Mouse (Mus musculus): Measurements from ENCODE around the gene Phf20.

Phf20 gene

DNA sequence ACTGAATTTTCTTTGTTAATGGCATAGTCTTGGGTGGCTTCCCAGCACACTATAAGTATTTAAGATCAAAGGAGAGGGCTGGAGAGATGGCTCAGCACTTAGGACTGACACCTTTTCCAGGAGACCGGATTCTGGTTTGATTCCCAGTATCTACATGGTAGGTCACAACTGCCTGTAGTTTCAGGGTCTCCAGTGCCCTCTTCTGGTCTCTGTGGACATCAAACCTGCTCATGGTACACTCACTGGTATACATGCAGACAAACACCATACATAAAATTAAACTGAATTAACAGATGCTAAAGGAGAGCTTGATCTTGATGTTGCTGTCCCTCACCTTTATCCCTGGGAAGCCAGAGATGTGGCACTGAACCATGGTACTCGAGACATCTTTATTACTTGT is 64.7 kb downstream of the Phf20 start:
- in situ Hi-C loops (cut with MboI; ENCODE audit: low sequenced_read_pairs) = no loop called here

DNA sequence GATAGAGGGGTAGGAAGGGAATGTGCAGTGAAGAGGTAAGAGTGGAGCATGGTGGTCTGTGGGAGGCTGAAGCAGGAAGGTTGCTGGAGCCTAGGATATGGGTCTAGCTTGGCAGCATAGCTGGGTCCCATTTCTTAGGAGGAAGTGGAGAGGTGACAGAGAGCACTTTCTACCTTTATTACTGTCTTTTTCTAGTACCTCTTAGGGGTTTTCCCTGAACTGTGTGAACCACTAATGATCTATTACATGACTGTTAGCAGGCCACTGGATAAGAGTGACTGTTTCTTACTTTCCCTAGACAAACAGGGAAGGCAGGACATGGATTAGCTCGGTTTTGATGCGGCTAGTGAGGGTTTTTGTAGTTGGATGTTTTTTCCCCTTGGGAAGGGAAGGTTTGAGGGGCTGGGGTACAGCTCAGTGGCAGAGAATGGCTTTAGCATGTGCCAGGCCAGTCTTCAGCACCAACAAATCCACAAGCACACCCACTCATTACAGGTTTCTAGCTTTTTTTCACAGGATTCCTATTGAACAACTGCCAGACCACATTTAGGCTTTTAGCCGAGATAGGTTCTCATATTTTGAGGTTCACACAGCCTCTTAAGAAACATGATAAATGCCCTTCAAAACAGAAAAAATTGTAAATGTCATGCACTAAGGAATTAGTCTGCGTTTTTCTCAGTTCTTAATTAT is 67.1 kb downstream of the Phf20 start:
- in situ Hi-C loops (cut with MboI; ENCODE audit: low sequenced_read_pairs) = no loop called here

DNA sequence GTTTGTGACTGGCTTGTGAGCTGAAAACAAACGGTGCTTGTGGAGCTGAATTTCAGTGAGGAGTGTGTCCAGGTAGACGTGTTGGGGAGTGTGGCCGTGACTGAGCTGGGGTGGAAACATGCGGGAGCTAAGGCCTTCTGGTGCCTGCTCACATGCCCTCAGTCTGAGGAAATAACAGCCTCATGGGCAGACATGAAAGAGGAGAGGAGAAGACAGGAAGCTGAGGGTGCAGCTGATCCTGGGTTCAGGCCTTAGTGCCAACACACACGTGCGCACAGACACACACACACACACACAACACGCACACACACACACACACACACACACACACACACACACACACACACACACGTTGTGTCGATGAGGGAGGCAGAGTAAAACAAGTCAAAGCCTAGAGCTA is 71.4 kb downstream of the Phf20 start:
- in situ Hi-C loops (cut with MboI; ENCODE audit: low sequenced_read_pairs) = no loop called here

DNA sequence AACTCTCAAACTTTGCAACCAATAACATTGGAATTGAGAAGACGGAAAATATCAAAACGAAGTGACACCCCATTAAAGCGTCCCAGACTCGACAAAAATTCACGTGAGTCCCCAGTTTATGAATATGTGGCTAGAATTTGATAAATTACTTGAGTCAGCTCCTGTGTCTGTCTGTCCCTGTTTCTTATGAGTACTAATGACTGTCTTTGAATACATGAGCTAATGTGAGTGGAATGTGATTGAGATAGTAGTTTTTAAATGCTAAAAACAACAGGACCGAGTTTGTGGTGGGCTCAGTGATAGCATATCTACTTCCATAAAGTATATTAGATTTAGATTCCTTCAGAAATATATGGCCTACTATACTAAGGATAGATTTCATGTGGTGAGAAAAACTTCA is 76.3 kb downstream of the Phf20 start:
- in situ Hi-C loops (cut with MboI; ENCODE audit: low sequenced_read_pairs) = no loop called here

DNA sequence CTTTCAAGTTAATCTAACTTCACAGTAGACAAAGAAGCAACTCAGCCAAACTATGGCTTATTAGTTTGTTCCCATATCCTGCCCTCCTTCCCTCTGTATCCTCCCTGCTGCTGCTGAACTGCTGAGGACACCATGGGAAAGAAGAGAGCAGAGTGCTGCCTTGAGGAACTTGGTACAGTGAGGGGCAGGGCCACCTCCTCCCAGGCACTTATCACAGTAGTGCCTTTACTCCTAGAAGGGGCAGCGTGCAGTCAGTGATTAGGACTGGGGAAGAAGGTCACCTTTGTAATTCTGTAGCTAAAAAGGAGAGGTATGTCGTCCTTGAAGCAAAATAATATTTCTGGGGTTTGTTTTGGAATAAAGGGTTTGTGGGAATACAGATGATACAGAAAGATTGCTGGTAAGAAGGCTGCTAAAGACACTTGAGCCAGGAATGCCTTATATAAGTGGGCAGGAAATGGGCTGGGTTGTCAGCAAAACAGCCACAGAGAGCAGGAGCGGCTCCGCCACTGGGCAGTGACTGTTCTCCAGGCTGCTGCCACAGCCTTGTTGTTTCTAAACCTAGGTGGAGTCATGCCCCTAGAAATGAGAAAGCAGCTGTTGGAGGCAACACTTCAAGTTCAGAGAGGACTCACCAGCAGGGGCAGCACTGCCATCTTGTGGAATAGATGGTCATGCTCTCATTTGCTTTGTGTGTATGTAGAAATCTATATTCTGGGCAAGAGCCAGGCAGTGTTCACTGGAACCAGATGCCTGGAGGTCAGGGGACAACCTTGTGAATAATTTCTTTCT is 82.2 kb downstream of the Phf20 start:
- in situ Hi-C loops (cut with MboI; ENCODE audit: low sequenced_read_pairs) = no loop called here

DNA sequence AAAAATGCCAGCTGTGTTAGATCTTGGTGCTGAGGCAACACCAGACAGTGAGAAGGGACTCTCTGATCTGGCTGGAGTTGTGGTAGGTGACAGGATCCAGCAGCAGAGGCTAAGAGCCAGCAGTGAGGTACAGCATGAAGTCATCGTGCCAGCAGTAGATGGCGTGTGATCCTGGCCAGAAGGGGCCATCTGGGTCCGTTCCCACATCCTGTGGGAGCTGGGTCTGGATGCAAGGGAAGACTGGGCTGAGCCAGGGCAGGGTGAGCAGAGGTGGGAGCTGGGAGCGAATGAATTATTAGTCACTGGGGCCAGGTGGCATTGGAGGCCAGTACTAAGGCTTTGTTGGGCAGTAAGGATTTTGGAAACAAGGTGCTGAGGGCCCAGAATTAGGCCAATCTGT is 85.0 kb downstream of the Phf20 start:
- in situ Hi-C loops (cut with MboI; ENCODE audit: low sequenced_read_pairs) = no loop called here

DNA sequence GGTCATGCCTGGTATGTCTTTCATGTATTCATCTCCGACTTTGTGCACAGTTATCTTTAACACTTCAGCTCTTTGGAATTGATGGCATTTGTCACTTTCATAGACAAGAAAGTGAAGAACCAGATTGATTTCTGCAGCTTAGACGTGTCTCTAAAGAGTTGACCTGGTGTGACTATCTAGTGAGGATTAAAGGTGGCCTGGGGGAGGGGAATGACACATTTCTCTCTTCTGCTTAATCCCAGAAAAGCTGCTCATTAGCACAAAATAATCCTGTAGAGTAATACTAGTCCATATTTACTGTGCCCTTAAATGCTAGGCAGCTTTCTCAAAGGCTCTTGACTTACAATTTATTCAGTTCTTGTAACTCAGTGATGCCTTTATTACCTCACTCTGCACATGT is 88.9 kb downstream of the Phf20 start:
- in situ Hi-C loops (cut with MboI; ENCODE audit: low sequenced_read_pairs) = no loop called here

DNA sequence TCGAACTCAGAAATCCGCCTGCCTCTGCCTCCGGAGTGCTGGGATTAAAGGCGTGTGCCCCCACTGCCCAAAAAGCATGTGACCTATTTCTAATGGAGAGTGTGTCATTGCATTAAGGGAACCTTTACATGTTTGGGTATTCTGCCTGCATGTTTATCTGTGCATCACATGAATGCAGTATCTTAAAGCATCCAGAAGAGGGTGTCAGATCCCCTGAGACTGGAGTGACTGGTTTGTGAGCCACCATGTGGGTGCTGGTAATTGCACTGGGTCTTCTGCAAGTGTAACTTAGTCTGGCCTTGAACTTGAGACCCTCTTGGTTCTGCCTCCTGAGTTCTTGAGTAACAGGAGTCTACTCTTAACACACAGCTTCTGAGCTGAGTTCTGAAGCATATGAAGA is 90.5 kb downstream of the Phf20 start:
- in situ Hi-C loops (cut with MboI; ENCODE audit: low sequenced_read_pairs) = no loop called here

DNA sequence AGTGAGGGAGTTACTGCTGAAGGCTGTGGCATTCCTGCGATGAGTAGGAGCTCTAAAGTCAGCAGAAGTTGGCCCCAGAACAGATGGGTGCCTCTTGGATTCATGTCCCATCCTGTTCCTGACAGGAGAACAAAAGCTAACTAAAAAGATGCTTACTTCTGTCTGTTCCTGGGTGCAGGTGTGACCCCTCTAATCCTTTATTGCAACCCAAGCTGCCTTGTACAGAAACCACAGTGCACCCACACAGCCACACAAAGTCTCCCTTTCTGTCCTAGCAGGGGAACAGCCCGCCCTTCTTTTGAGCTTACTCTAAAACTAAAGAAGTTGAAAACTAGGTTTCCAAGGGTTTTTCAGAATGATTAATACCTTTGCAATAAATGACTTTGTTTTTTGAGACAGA is 92.0 kb downstream of the Phf20 start:
- in situ Hi-C loops (cut with MboI; ENCODE audit: low sequenced_read_pairs) = no loop called here

DNA sequence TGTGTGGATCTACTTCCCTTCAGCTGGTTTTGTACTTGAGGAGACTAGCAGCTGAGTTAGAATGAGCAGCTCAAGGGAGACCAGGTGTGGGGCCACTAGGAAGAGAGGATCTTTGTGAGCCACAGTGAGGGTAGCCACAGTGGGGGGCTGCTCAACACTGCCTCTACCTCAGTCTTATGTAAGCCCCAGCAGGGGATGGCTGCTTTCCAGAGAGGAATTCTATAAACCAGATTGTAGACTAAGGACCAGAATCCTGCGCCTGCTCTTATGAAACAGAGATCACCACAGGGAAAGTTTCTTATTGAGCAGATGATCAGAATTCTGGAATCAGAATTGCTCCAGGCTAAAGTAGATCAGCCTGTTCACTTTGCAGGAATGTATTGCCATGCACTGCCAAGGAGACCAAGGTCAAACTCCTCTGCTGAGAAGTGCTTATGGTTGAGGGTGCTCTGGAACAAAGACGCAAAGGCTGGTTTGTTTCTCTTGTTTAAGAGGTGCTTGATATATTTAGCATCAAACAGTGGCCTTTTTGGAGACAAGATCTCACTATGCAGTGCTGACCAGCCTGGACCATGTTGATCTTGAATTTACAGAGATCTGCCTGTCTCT is 93.4 kb downstream of the Phf20 start:
- in situ Hi-C loops (cut with MboI; ENCODE audit: low sequenced_read_pairs) = no loop called here

DNA sequence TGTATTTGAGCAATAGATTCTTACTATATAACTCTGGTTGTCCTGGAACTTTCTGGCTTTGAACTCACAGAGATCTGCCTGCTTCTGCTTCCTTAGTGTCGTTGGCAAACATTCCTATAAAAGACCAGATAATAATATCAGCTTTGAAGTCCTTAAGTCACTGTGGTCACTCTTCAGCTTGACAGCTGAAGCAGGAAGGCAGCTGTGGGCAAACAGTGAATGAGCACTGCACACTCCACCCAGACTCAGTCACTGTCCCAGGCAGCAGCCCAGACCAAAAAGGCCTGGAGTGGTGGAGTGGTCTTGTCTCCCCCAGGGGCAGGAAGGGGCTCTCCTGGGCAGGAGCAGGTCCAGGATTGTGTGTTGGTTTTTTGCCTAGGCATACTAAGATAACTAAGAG is 95.7 kb downstream of the Phf20 start:
- in situ Hi-C loops (cut with MboI; ENCODE audit: low sequenced_read_pairs) = no loop called here

DNA sequence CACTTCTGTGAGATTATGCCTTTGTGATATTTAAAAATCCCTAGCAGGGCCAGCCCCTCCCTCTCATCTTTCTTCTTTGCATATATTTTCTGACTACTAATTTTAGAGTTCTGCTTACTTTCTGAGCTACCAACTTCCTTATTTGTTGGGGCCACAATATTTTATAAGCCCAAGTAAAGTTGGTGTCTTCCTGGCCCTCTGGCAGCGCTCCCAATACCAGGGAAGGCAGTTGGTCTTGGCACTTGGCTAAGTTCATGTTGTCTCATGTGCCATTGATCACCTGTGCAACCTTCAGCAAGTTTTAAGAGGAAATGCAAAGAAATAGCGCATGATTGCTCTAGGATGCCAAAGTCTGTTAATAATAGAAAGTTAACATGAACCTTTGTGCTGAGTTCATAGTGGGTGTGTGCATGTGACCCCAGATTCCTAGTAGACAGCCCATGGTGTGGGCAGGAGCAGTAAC is 99.4 kb downstream of the Phf20 start:
- in situ Hi-C loops (cut with MboI; ENCODE audit: low sequenced_read_pairs) = no loop called here

DNA sequence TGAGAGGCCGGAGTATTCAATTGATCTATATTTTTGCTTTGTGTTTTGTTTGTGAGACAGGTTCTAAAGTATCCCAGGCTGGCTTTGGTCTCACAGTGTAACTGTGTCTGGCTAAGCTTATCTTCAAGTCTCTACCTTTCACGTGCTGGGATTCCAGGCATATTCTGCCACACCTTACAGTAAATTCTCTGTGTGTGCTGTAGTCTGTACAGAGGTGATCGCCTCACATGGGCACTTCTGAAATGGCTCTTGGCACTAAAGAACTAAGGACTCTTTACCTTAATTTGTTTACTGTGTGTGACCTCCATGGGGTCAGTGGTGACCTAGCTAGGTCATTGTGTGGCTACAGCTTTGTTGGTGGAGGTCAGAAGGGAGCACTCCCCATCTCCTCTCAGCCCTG is 99.9 kb downstream of the Phf20 start:
- in situ Hi-C loops (cut with MboI; ENCODE audit: low sequenced_read_pairs) = no loop called here

DNA sequence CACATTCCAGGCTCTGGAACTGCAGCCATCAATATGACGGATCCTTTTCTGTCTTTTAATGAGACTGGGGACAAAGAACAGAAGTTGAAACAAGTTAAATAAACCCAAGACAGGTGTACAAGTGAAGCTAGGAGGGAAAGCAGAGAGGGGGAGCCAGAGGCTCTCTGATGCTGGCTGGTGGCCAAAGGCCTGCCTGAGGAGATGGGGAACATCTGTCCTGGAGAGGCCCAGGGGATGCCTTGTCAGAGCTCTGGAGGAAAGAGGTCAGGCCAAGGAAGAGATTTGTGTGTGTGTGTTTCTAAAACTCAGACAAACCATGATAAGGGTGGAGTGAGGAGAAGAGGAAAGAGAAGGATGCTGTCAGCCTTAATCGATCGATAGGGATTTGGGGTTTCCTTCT is 101.4 kb downstream of the Phf20 start:
- in situ Hi-C loops (cut with MboI; ENCODE audit: low sequenced_read_pairs) = no loop called here

DNA sequence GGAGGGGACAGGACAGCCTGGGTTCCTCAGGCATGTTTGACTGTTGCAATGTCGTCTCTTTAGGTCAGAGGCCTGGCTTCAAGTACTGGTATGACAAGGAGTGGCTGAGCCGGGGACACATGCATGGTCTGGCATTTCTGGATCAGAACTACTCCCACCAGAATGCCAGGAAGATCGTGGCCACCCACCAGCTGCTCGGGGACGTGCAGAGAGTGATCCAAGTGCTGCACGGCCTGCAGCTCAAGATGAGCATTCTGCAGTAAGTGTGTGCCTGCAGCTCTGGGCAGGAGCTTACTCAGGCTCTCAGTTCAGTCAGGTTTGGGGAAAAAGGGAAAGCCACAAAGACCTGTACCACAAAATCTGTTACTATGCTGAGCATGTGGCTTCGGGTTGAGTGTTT is 102.2 kb downstream of the Phf20 start:
- in situ Hi-C loops (cut with MboI; ENCODE audit: low sequenced_read_pairs) = no loop called here

DNA sequence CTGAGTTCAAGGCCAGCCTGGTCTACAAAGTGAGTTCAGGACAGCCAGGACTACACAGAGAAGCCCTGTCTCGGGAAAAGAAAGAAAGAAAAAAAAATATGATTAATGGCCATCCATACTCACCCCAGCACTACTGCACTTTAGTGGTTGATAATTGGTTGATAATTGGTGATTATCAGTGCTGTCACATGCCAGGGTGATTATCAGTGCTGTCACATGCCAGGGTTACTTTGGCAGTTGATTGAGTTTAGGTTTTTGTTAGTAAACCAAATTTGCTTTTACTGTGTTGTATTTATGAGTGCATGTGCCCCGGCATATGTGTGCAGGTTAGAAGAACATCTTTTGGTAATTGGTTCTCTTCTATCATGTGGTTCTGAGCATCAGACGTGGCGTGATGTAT is 105.8 kb downstream of the Phf20 start:
- in situ Hi-C loops (cut with MboI; ENCODE audit: low sequenced_read_pairs) = no loop called here

DNA sequence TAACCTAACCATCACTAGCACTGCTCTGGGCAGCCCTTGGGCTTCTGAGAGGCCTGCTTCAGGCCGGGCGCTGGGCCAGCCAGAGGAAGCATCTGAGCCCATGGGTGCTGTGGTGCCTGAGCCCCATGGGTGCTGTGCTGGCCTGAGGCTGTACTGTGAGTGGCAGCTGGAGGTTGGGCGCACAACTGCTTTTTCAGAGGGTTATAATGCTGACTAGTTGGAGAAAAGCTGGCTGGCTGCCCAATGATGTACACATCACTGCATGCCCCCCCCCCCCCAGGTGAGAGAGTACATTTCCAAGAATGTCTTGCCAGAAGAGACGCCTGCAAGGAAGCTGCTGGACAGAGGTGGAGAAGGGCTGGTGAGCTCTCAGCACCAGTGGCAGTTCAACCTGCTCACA is 108.1 kb downstream of the Phf20 start:
- in situ Hi-C loops (cut with MboI; ENCODE audit: low sequenced_read_pairs) = no loop called here

DNA sequence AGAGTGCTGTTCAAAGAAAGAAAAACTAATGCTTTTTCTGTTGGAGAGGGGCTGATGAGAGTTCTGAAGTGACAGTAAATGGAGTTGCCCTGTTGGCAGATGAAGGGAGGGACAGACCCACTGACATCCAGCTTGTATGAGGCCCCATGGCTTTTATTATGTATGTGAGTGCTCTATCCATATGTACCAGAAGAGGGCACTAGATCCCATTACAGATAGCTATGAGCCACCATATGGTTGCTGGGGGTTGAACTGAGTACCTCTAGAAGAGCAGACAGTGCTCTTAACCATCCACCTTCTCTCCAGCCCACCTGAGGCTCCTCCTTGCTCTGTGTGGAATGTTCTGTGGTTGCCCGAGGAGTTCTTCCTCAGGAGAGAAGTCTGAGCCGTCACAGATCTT is 109.6 kb downstream of the Phf20 start:
- in situ Hi-C loops (cut with MboI; ENCODE audit: low sequenced_read_pairs) = no loop called here

DNA sequence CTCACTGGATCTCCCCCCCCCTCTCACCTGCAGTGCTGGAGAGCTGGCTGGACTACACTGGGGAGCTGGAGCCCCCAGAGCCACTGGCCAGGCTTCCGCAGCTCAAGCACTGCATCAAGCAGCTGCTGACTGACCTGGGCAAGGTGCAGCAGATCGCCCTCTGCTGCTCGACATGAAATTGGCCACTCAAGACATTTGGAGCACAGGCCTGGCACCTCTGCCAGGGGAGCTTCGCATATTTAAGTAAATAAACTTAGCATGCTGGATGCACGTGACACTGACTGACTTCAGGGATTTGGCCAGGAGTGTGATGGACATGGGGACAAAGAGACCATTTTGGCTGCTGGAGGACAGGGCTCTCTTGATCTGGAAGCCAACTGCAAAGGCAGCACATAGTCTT is 111.0 kb downstream of the Phf20 start:
- in situ Hi-C loops (cut with MboI; ENCODE audit: low sequenced_read_pairs) = no loop called here

DNA sequence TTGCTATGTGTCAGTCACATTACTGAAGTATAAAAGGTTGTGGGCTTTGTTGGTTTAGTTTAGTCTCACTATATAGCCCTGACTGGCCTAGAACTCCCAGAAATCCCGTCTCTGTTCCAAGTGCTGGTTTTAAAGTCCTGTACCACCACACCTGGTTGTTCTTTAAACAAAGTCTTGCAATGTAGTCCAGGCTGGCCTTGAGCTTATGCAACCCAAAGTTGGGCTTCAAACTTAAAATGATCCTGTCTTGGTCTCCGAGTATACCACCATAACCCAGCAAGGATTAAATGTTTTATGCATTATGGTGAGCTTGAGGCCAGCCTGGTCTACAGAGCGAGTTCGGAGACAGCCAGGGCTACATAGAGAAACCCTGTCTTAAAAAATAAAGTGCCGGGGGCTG is 113.7 kb downstream of the Phf20 start:
- in situ Hi-C loops (cut with MboI; ENCODE audit: low sequenced_read_pairs) = no loop called here

DNA sequence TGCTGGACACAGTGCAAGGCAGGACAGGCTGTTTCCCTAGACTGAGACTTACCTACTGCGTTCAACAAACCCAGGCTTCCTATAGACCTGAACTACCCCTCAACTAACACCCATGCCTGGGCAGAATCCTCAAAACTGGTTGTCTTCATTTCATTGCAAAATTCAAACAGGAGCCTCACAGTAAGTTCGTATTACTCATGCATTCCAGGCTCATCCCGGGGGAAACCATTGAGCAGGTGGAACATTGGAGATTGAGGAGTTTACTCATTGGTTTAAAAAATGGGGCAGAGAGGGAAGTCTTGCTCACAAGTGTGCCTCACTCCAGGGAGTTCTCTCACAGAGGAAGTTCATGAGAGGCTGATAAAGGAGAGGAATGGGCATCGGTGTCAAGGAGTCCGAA is 114.2 kb downstream of the Phf20 start:
- in situ Hi-C loops (cut with MboI; ENCODE audit: low sequenced_read_pairs) = no loop called here

DNA sequence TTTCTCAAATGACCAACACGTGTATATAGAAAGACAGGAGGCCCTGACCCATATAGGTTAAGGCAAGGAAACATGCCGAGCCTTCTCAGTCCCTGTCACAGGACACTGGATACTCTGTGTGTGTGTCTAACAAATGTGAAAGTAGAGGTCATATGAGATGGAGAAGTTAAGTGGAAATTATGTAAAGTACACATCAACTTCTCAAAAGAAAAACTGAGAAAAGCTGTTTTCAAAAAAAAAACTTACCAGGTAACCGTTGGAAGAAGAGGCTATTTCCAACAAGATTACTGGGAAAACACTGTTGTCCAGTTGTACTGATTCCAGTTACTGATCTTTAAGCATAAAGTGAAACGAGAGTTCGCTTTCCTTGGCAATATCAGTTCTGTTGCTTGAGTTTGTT is 114.7 kb downstream of the Phf20 start:
- in situ Hi-C loops (cut with MboI; ENCODE audit: low sequenced_read_pairs) = no loop called here
